Comparison of ENCODE assay signal across 11 mouse cellular contexts in genomic region chr12:25132046-25132445, GRCm38 (mm10). TPM values are rescaled to one million over a fixed set of nuclear protein-coding genes. Genes with fewer than 3 reads are reported as not detected.
A peak's percentile ranks its signal among the peaks of the same experiment; 100 is the strongest.
DNase-seq lines count a peak whose midpoint lies in the region; ATAC-seq and TF ChIP-seq lines count a peak whose summit lies in the region.
"Had no signal": no experiment of that assay in that cellular context is flagged by ENCODE, and none has a peak within 500 bp of the region (broad histone marks: within the 10 kb centered on the region; RNA-seq: fewer than 3 reads in every experiment).

No protein-coding gene starts in this region.

- TF ChIP-seq POLR2A in kidney, adult 2 months (IDR thresholded peaks at IDR 0.05; ENCODE audit: low read depth, low read length), result no peak

- no peak for TF ChIP-seq CTCF in kidney, adult 2 months (conservative IDR thresholded peaks at IDR 0.05; ENCODE audit: insufficient read depth, insufficient read length, low read depth, low read length)

- WGBS in forebrain, embryonic 10.5 days, result 91% methylated on average over 12 of the region's 12 CpGs
- 89% methylated on average over 12 of the region's 12 CpGs for WGBS in forebrain, embryonic 13.5 days
- WGBS in kidney, adult 2 months, result 25% methylated on average over 12 of the region's 12 CpGs
- WGBS in liver, embryonic 11.5 days, result 55% methylated on average over 12 of the region's 12 CpGs

- H3K27ac ChIP-seq in forebrain, embryonic 10.5 days, result 0 out of 2 replicates have a peak overlapping the region, but pooled peaks have one; percentile 40
- H3K27ac ChIP-seq in forebrain, embryonic 13.5 days, result no peak overlapping the region
- no peak overlapping the region for H3K27ac ChIP-seq in kidney, adult 2 months (ENCODE audit: insufficient read depth, low read depth, low read length)
- no peak overlapping the region for H3K27ac ChIP-seq in liver, embryonic 11.5 days (ENCODE audit: low read depth, low read length)
- H3K27ac ChIP-seq: limb, embryonic 12.5 days; macrophage had no signal

- peaks cover 8% of the 10 kb centered on the region; the same call in 1 of the 2 replicates for H3K27me3 ChIP-seq in forebrain, embryonic 10.5 days (ENCODE audit: poor library complexity, severe bottlenecking)
- no peaks in the 10 kb centered on the region for H3K27me3 ChIP-seq in forebrain, embryonic 13.5 days
- H3K27me3 ChIP-seq in kidney, adult 2 months (replicated peaks; ENCODE audit: control insufficient read depth, insufficient read depth, low read length), result no peaks in the 10 kb centered on the region
- H3K27me3 ChIP-seq in liver, embryonic 11.5 days (replicated peaks; ENCODE audit: control insufficient read depth, insufficient read depth, low read length), result no peaks in the 10 kb centered on the region
- H3K27me3 ChIP-seq: limb, embryonic 12.5 days had no signal

- H3K36me3 ChIP-seq in forebrain, embryonic 10.5 days (replicated peaks), result no peaks in the 10 kb centered on the region
- H3K36me3 ChIP-seq in forebrain, embryonic 13.5 days (ENCODE audit: poor library complexity, severe bottlenecking), result no peaks in the 10 kb centered on the region
- H3K36me3 ChIP-seq in kidney, adult 2 months (ENCODE audit: control insufficient read depth, insufficient read depth, low read length), result no peaks in the 10 kb centered on the region
- H3K36me3 ChIP-seq in liver, embryonic 11.5 days (ENCODE audit: control insufficient read depth, insufficient read depth, low read length), result no peaks in the 10 kb centered on the region
- H3K36me3 ChIP-seq: limb, embryonic 12.5 days had no signal

- H3K9ac ChIP-seq in forebrain, embryonic 13.5 days, result no peak overlapping the region
- H3K9ac ChIP-seq in liver, embryonic 11.5 days (ENCODE audit: low read depth, low read length), result no peak overlapping the region
- H3K9ac ChIP-seq: limb, embryonic 12.5 days had no signal

- no peak overlapping the region for H3K4me2 ChIP-seq in forebrain, embryonic 13.5 days
- no peak overlapping the region for H3K4me2 ChIP-seq in liver, embryonic 11.5 days
- H3K4me2 ChIP-seq: limb, embryonic 12.5 days had no signal

- no peak overlapping the region for H3K4me3 ChIP-seq in forebrain, embryonic 10.5 days
- no peak overlapping the region for H3K4me3 ChIP-seq in forebrain, embryonic 13.5 days
- H3K4me3 ChIP-seq in kidney, adult 2 months (ENCODE audit: insufficient read depth, low read depth, low read length), result no peak overlapping the region
- no peak overlapping the region for H3K4me3 ChIP-seq in liver, embryonic 11.5 days (ENCODE audit: low read depth, low read length)
- H3K4me3 ChIP-seq: limb, embryonic 12.5 days had no signal

- no peaks in the 10 kb centered on the region; the same call in 1 of the 2 replicates for H3K9me3 ChIP-seq in forebrain, embryonic 10.5 days
- H3K9me3 ChIP-seq in forebrain, embryonic 13.5 days (replicated peaks), result no peaks in the 10 kb centered on the region
- H3K9me3 ChIP-seq in liver, embryonic 11.5 days (ENCODE audit: control insufficient read depth, low read length), result no peaks in the 10 kb centered on the region
- H3K9me3 ChIP-seq: limb, embryonic 12.5 days had no signal

- peaks cover 34% of the 10 kb centered on the region for H3K4me1 ChIP-seq in forebrain, embryonic 10.5 days
- peaks cover 10% of the 10 kb centered on the region; the same call in 1 of the 2 replicates for H3K4me1 ChIP-seq in forebrain, embryonic 13.5 days
- peaks cover 20% of the 10 kb centered on the region for H3K4me1 ChIP-seq in kidney, adult 2 months (ENCODE audit: control insufficient read depth, insufficient read depth, low read length)
- H3K4me1 ChIP-seq in liver, embryonic 11.5 days (replicated peaks; ENCODE audit: control insufficient read depth, insufficient read depth, low read length), result peaks cover 12% of the 10 kb centered on the region

- no peak for DNase-seq in forebrain, embryonic 10.5 days (ENCODE audit: extremely low spot score, low spot score)
- DNase-seq in kidney, adult 2 months, result peak; percentile 78
- no peak for DNase-seq in liver, embryonic 11.5 days (ENCODE audit: low spot score)
- peak; percentile 18 for DNase-seq in thymus, postnatal 25 days
- DNase-seq in layer of hippocampus, adult 11-12 months (ENCODE audit: low spot score), result no peak
- no peak for DNase-seq in adrenal gland, adult 18-20 months (ENCODE audit: low spot score in 2 of 2)
- DNase-seq in gastrocnemius, adult 18-20 months (ENCODE audit: low spot score), result no peak
- DNase-seq: cerebellum, postnatal 10 days had no signal

- ATAC-seq in forebrain, embryonic 13.5 days, result no peak
- peak; percentile 62; the same call in 1 of the 2 replicates for ATAC-seq in liver, embryonic 11.5 days (replicated peaks; ENCODE audit: low FRiP score)

RNA-seq across cellular contexts. Expression of gene Id2, which starts 35.1 kb away (rescaled TPM):
- 180 and 197 TPM in 2 replicates for polyA plus RNA-seq in forebrain, embryonic 10.5 days (2016; fragmentation: Nextera tagmentation; extraction: Ambion mirVana)
- polyA plus RNA-seq in forebrain, embryonic 13.5 days (2015; fragmentation: Nextera tagmentation; extraction: Ambion mirVana), result 195 and 253 TPM in 2 replicates
- 476 and 599 TPM in 2 replicates for polyA plus RNA-seq in kidney, adult 2 months (2012; rRNA removed)
- 227 and 228 TPM in 2 replicates for polyA plus RNA-seq in liver, embryonic 11.5 days (2014; fragmentation: Nextera tagmentation; extraction: Ambion mirVana)
- 100 to 1,000 TPM; 404 to 543 TPM for total RNA-seq in adrenal gland, adult 18-20 months (2021)
- total RNA-seq in gastrocnemius, adult 18-20 months (2021), result 1 to 10 TPM; 2.6 to 3.5 TPM

Comparison
In these comparisons a context has a peak if more than half of its experiments do, and no peak if none do; other contexts are left out.
1. DNase-seq: peak in kidney, adult 2 months (single experiment) and thymus, postnatal 25 days (single experiment); none in forebrain, embryonic 10.5 days (single experiment), liver, embryonic 11.5 days (single experiment), layer of hippocampus, adult 11-12 months (single experiment), adrenal gland, adult 18-20 months (0 of 2) and gastrocnemius, adult 18-20 months (single experiment).